Mouse (Mus musculus): ENCODE data around the gene Fhdc1.

The Fhdc1 gene

GRCm38 (mm10) chr3:84474398-84474797, 5.8 kb downstream of the Fhdc1 start:
- no peak for DNase-seq (ENCODE audit: low spot score)

- no peak for DNase-seq (ENCODE audit: low spot score)
Observed at GRCm38 (mm10) chr3:84472955-84473354, 7.3 kb downstream of the Fhdc1 start.

GRCm38 (mm10) chr3:84472527-84472926, 7.7 kb downstream of the Fhdc1 start:
- DNase-seq (ENCODE audit: low spot score): no peak

- no peak for DNase-seq (ENCODE audit: low spot score)
Observed at GRCm38 (mm10) chr3:84471146-84471545, 9.1 kb downstream of the Fhdc1 start.

GRCm38 (mm10) chr3:84468111-84468453, 12.1 kb downstream of the Fhdc1 start:
- DNase-seq (ENCODE audit: low spot score): no peak

- DNase-seq (ENCODE audit: low spot score): no peak
Observed at GRCm38 (mm10) chr3:84467419-84468110, 12.7 kb downstream of the Fhdc1 start.

GRCm38 (mm10) chr3:84465822-84466500, 14.3 kb downstream of the Fhdc1 start:
- DNase-seq (ENCODE audit: low spot score): no peak

GRCm38 (mm10) chr3:84461687-84462086, 18.5 kb downstream of the Fhdc1 start:
- DNase-seq (ENCODE audit: low spot score): peak; percentile 62

- DNase-seq (ENCODE audit: low spot score): peak; percentile 90
Observed at GRCm38 (mm10) chr3:84460952-84461351, 19.3 kb downstream of the Fhdc1 start.

GRCm38 (mm10) chr3:84460499-84460898, 19.7 kb downstream of the Fhdc1 start:
- no peak for DNase-seq (ENCODE audit: low spot score)

GRCm38 (mm10) chr3:84455733-84456417, 24.4 kb downstream of the Fhdc1 start:
- no peak for DNase-seq (ENCODE audit: low spot score)

- DNase-seq (ENCODE audit: low spot score): no peak
Observed at GRCm38 (mm10) chr3:84450651-84451050, 29.6 kb downstream of the Fhdc1 start.

- DNase-seq (ENCODE audit: low spot score): no peak
Observed at GRCm38 (mm10) chr3:84449015-84449414, 31.2 kb downstream of the Fhdc1 start.

- no peak for DNase-seq (ENCODE audit: low spot score)
Observed at GRCm38 (mm10) chr3:84447803-84448202, 32.4 kb downstream of the Fhdc1 start.

- no peak for DNase-seq (ENCODE audit: low spot score)
Observed at GRCm38 (mm10) chr3:84445838-84446237, 34.4 kb downstream of the Fhdc1 start.

- no peak for DNase-seq (ENCODE audit: low spot score)
Observed at GRCm38 (mm10) chr3:84442890-84443289, 37.3 kb downstream of the Fhdc1 start.

GRCm38 (mm10) chr3:84439431-84440210, 40.6 kb downstream of the Fhdc1 start:
- no peak for DNase-seq (ENCODE audit: low spot score)

GRCm38 (mm10) chr3:84438840-84439239, 41.4 kb downstream of the Fhdc1 start:
- no peak for DNase-seq (ENCODE audit: low spot score)

GRCm38 (mm10) chr3:84438118-84438517, 42.1 kb downstream of the Fhdc1 start:
- DNase-seq (ENCODE audit: low spot score): no peak

GRCm38 (mm10) chr3:84436947-84437346, 43.3 kb downstream of the Fhdc1 start:
- no peak for DNase-seq (ENCODE audit: low spot score)

GRCm38 (mm10) chr3:84435288-84436043, 44.8 kb downstream of the Fhdc1 start:
- peak; percentile 84 for DNase-seq (ENCODE audit: low spot score)

Measured in yolk sac, embryonic 10.5 days (tissue).